Mouse (Mus musculus) embryonic facial prominence, embryonic 11.5 days (tissue): ENCODE data around the gene Lamp1. TPM values are rescaled to one million over a fixed set of nuclear protein-coding genes. Genes with fewer than 3 reads are reported as not detected.

Experiments used
- ATAC-seq: fragments of 200-750 bp; cut with Nextera tagmentation; replicated peaks from 2 replicates; pipeline ENCODE4 v1.8.0; 2017; ENCODE audit warnings: low read depth; ENCODE audit not compliant: insufficient number of reproducible peaks, low FRiP score, low TSS enrichment
- DNase-seq: peaks from one replicate; pipeline ENCODE4 v3.0.0-alpha.2; 2015; ENCODE audit warnings: low spot score
- H3K27ac ChIP-seq: fragments of 300-500 bp; sonication (generic); replicated peaks from 2 replicates; pipeline ENCODE4 v1.5.1; 2014; ENCODE audit warnings: mild to moderate bottlenecking, low read depth, low read length, control low read depth
- H3K27me3 ChIP-seq: fragments of 300-500 bp; sonication (generic); 2 replicates; pipeline ENCODE4 v1.6.1; 2014; ENCODE audit warnings: mild to moderate bottlenecking, low read length, moderate library complexity, mixed read lengths; ENCODE audit not compliant: control insufficient read depth, insufficient read depth
- H3K36me3 ChIP-seq: fragments of 300-500 bp; sonication (generic); replicated peaks from 2 replicates; pipeline ENCODE4 v1.6.1; 2014; ENCODE audit warnings: low read depth, mild to moderate bottlenecking, low read length, moderate library complexity, mixed read lengths; ENCODE audit not compliant: control insufficient read depth, insufficient read depth
- H3K4me1 ChIP-seq: fragments of 300-500 bp; sonication (generic); 2 replicates; pipeline ENCODE4 v1.6.1; 2014; ENCODE audit warnings: low read length, mixed read lengths; ENCODE audit not compliant: control insufficient read depth, insufficient read depth
- H3K4me2 ChIP-seq: fragments of 300-500 bp; sonication (generic); 2 replicates; pipeline ENCODE4 v1.6.1; 2014; ENCODE audit warnings: low read depth, mild to moderate bottlenecking, control low read depth, low read length, moderate library complexity
- H3K4me3 ChIP-seq: fragments of 300-500 bp; sonication (generic); 2 replicates; pipeline ENCODE4 v1.5.1; 2014; ENCODE audit warnings: low read depth, low read length, control low read depth
- H3K9ac ChIP-seq: fragments of 300-500 bp; sonication (generic); replicated peaks from 2 replicates; pipeline ENCODE4 v1.6.1; 2014; ENCODE audit warnings: mild to moderate bottlenecking, control low read depth, low read length
- H3K9me3 ChIP-seq: fragments of 300-500 bp; sonication (generic); replicated peaks from 2 replicates; pipeline ENCODE4 v1.6.1; 2016; ENCODE audit warnings: mild to moderate bottlenecking, low read length, inconsistent platforms, mixed read lengths; ENCODE audit not compliant: control insufficient read depth
- WGBS: fragments of 180-500 bp; shearing (Covaris S2); extraction: QIAGEN DNeasy Blood & Tissue Kit; methylation state at CpG from one replicate; pipeline ENCODE4 v1.1.7; 2014; 5-methylcytosine and 5-hydroxymethylcytosine counted together
- polyA plus RNA-seq: library from polyadenylated mRNA; unstranded; fragments of >200 nt; fragmentation: Nextera tagmentation; extraction: Ambion mirVana; gene quantifications from 2 replicates; pipeline ENCODE4 v1.2.1, GENCODE M21; 2014

Lamp1 gene
- polyA plus RNA-seq, 1 experiment from 2014 or later = 264 TPM

DNA sequence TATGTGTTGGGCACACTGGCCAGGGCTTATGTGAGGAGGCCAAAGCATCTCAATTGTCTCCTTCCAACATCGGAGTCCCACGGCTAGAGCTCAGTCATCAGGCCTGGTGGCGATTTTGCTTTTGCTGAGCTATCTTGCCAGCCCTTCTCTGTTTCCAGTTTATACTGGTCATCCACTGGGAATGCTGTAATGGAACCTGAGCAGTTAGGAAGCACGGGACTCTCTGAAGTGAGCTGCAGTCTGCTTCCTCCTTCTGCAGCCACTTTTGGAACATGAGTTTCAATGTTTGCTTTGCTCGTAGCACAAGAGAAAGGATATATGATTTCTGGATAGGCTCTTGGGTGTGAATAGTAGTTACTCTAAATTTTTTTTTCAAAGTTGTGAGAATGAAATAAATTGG is 5.4 kb downstream of the Lamp1 start:
- Histone ChIP-seq H3K36me3 (0 out of 2 replicates have a peak, but pooled peaks cover 3% of the 10 kb centered on the region), H3K4me1 (no peaks in the 10 kb centered on the region; the same call in 1 of the 2 replicates), H3K9me3 (no peaks in the 10 kb centered on the region), H3K4me2 (no peak overlapping the region), H3K4me3 (no peak overlapping the region), H3K27me3 (no peaks in the 10 kb centered on the region), H3K27ac (no peak overlapping the region), H3K9ac (no peak overlapping the region)
- 89% methylated on average over 5 of the region's 5 CpGs for WGBS
- ATAC-seq (no peak), DNase-seq (no peak)

DNA sequence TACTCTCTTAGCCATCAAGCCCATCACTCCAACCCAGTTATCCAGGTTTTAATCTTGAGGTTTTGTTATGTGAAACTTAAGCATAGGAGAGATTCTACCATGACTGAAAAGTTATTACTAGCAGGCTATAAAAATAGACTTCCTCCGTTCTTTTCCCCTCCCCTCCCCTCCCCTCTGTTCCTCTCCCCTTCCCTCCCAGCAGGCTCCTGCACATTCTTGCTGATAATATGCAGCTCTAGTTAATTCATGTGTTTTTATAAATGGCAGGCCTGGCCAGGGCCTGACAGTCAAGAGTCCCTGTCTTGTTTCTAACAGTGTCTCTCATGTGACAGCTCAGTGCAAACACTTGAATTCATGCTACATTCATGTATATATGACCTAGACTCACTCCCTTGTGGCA is 11.5 kb downstream of the Lamp1 start:
- DNase-seq (no peak), ATAC-seq (no peak)
- Histone ChIP-seq H3K4me1 (no peaks in the 10 kb centered on the region), H3K27ac (no peak overlapping the region), H3K36me3 (peaks cover 5% of the 10 kb centered on the region; the same call in 1 of the 2 replicates), H3K27me3 (no peaks in the 10 kb centered on the region), H3K9ac (no peak overlapping the region), H3K4me3 (no peak overlapping the region), H3K4me2 (no peak overlapping the region), H3K9me3 (no peaks in the 10 kb centered on the region)
- WGBS = 82% methylated on average over 1 of the region's 1 CpGs

DNA sequence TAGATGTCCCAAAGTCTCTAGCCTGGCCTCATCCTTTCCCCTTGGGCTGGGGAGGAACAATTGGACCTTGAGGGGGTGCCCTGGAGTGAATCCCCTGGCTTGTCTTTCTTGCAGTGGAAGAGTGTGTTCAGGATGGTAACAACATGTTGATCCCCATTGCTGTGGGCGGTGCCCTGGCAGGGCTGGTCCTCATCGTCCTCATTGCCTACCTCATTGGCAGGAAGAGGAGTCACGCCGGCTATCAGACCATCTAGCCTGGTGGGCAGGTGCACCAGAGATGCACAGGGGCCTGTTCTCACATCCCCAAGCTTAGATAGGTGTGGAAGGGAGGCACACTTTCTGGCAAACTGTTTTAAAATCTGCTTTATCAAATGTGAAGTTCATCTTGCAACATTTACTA is 15.3 kb downstream of the Lamp1 start:
- WGBS = 93% methylated on average over 4 of the region's 4 CpGs
- Histone ChIP-seq H3K9ac (no peak overlapping the region), H3K36me3 (peaks cover 2% of the 10 kb centered on the region; the same call in 1 of the 2 replicates), H3K27ac (no peak overlapping the region), H3K4me1 (no peaks in the 10 kb centered on the region), H3K4me3 (no peak overlapping the region), H3K9me3 (no peaks in the 10 kb centered on the region), H3K4me2 (no peak overlapping the region), H3K27me3 (no peaks in the 10 kb centered on the region)
- ATAC-seq (no peak), DNase-seq (no peak)

DNA sequence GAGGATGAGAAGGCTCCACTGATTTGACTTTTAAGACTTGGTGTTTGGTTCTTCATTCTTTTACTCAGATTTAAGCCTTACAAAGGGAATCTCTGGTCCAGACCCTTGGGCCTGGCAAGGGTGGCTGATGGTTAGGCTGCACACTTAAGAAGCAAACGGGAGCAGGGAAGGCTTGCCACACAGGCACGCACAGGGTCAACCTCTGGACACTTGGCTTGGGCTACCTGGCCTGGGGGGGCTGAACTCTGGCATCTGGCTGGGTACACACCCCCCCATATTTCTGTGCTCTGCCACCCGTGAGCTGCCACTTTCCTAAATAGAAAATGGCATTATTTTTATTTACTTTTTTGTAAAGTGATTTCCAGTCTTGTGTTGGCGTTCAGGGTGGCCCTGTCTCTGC is 15.8 kb downstream of the Lamp1 start:
- Histone ChIP-seq H3K4me3 (no peak overlapping the region), H3K27me3 (no peaks in the 10 kb centered on the region), H3K27ac (no peak overlapping the region), H3K4me1 (no peaks in the 10 kb centered on the region), H3K9ac (no peak overlapping the region), H3K36me3 (peaks cover 2% of the 10 kb centered on the region; the same call in 1 of the 2 replicates), H3K4me2 (no peak overlapping the region), H3K9me3 (no peaks in the 10 kb centered on the region)
- 89% methylated on average over 4 of the region's 4 CpGs for WGBS
- ATAC-seq = no peak
- DNase-seq = no peak

DNA sequence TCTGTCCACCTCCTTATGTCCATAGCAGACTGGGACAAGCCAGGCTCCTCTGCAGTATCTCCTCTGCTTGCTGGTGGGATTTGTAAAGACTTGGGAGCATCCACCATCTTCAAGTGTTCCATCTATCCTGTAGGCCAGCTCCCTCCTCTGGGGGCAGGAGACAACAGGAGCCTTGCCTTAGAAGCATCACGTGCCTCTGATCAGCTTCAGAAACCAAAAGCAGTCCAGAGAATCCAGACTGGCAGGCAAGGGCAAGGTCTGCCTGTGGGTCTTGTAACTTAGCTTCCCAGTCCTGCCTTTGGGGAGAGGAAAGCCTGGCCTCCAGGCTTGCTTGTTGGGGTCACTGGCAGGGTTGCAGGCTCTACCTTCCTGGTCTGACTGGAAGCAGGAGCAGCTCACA is 16.7 kb downstream of the Lamp1 start:
- 89% methylated on average over 1 of the region's 1 CpGs for WGBS
- H3K4me3 ChIP-seq = no peak overlapping the region

DNA sequence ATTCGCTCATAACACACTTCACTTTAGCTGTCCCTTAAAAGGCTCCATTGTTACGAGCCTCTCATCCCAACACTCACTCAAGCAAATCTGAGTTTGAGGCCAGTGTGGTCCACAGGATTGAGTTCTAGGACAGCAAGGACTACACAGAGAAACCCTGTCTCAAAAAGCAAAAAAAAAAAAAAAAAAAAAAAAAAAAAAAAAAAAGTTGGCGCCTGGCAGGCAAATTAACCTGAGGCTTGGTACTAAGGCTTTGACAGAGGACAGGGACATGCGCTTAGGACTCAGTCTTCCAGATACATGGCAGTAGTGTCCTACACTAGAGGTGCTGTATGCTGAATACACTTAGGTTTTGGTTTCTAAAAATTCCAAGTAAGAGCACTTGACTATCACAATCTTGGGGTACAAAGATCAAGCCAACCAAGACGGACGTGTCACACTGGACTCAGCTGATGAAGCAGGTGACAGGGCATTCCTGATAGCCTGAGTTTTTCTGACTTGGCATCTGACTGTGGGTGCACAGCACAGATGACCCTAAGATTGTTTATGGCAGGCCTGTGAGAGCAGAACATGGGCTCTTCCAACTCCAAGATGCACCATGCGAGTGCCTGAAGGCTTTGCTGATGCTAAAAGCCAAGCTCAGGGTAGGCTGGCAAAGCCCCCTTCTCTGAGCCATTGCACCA is 18.4 kb downstream of the Lamp1 start:
- H3K9me3 ChIP-seq = no peaks in the 10 kb centered on the region
- no peaks in the 10 kb centered on the region for H3K27me3 ChIP-seq
- ATAC-seq (no peak), DNase-seq (no peak)
- H3K36me3 ChIP-seq = peaks cover 2% of the 10 kb centered on the region; the same call in 1 of the 2 replicates
- no peaks in the 10 kb centered on the region for H3K4me1 ChIP-seq
- H3K9ac ChIP-seq = no peak overlapping the region
- no peak overlapping the region for H3K4me3 ChIP-seq
- H3K4me2 ChIP-seq = no peak overlapping the region
- 93% methylated on average over 7 of the region's 7 CpGs for WGBS
- no peak overlapping the region for H3K27ac ChIP-seq

More for the DNA sequence above, 16.7 kb downstream of the Lamp1 start:
- H3K4me2 ChIP-seq = no peak overlapping the region
- ATAC-seq (no peak), DNase-seq (no peak)
- H3K36me3 ChIP-seq = peaks cover 2% of the 10 kb centered on the region; the same call in 1 of the 2 replicates
- H3K9me3 ChIP-seq = no peaks in the 10 kb centered on the region
- no peak overlapping the region for H3K9ac ChIP-seq
- H3K27me3 ChIP-seq = no peaks in the 10 kb centered on the region
- H3K4me1 ChIP-seq = no peaks in the 10 kb centered on the region
- no peak overlapping the region for H3K27ac ChIP-seq

DNA sequence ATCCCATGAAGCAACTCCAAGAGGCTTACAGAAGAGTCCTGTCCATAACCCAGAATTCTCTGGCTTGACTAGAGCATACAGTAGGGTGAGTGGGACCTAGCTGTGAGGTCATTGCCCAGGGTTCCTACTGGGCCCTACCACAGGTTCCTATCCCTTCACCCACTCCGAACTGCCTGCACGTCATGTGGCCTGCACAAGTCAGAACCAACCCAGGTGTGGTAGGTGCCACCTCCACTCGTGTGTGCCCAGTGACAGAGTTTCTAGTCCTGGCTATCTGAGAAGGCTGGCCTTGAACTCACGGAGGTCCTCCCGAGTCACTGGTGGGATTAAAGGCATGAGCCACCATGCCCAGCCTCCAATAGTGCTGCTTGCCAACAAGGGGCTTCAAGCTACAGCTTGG is 19.2 kb downstream of the Lamp1 start:
- Histone ChIP-seq H3K9ac (no peak overlapping the region), H3K27me3 (no peaks in the 10 kb centered on the region), H3K4me2 (no peak overlapping the region), H3K36me3 (peaks cover 2% of the 10 kb centered on the region; the same call in 1 of the 2 replicates), H3K4me3 (no peak overlapping the region), H3K27ac (no peak overlapping the region), H3K9me3 (no peaks in the 10 kb centered on the region), H3K4me1 (no peaks in the 10 kb centered on the region)
- ATAC-seq (no peak), DNase-seq (no peak)
- WGBS = 92% methylated on average over 5 of the region's 5 CpGs

DNA sequence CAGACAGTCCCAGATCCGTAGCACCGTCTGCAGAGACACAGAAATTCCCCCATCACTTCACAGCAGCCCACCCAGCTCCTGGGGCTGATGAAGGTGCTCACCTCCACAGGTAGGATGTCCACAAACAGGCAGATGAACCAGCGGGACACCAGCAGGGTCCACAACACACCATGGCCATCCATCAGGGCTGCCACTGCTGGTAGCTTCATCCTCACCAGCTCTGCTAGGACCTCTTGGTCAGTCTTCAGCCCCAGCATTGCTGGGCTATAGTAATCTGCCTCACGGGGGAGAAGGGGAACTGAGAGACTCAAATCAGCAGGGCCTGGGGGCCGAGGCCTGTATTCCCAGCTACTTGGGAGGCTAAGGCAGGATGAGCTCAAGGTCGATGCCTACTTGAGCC is 20.5 kb downstream of the Lamp1 start:
- H3K9ac ChIP-seq = no peak overlapping the region

More for the DNA sequence above, 20.5 kb downstream of the Lamp1 start:
- Histone ChIP-seq H3K36me3 (no peaks in the 10 kb centered on the region; the same call in 1 of the 2 replicates), H3K4me3 (no peak overlapping the region), H3K4me1 (no peaks in the 10 kb centered on the region), H3K4me2 (no peak overlapping the region), H3K27ac (no peak overlapping the region), H3K27me3 (no peaks in the 10 kb centered on the region), H3K9me3 (no peaks in the 10 kb centered on the region)
- no peak for DNase-seq
- no peak for ATAC-seq
- 75% methylated on average over 6 of the region's 6 CpGs for WGBS
